Mouse (Mus musculus) activated CD4-positive, CD25-positive, alpha-beta regulatory T cell, adult 9 weeks (primary cell): Measurements from ENCODE around the gene Zfp735. TPM values are rescaled to one million over a fixed set of nuclear protein-coding genes. Genes with fewer than 3 reads are reported as not detected.

Experiments used
- polyA plus RNA-seq: library from polyadenylated mRNA; unstranded; fragments of 100-300 nt; shearing (Covaris generic); gene quantifications from one replicate; pipeline ENCODE4 v1.2.1, GENCODE M21; 2017

Gene Zfp735
- polyA plus RNA-seq, result not detected

GRCm38 (mm10) chr11:73688478-73688877 is at the start of gene Zfp735:
Gene Zfp735, plus strand, starts transcription at chr11:73688778.

Other genes with a start within 250 kb of the Zfp735 start
- 0.18 TPM for gene Olfr380, start 231.3 kb upstream of the Zfp735 start, polyA plus RNA-seq
- gene Olfr381, start 197.2 kb upstream of the Zfp735 start, polyA plus RNA-seq, result not detected
- not detected for gene Olfr382, start 171.6 kb upstream of the Zfp735 start, polyA plus RNA-seq
- gene Olfr385, start 95.8 kb upstream of the Zfp735 start, polyA plus RNA-seq, result not detected
- gene Olfr384, start 90.2 kb upstream of the Zfp735 start, polyA plus RNA-seq, result not detected
- gene Olfr389, start 91.9 kb downstream of the Zfp735 start, polyA plus RNA-seq, result not detected
- not detected for gene Olfr390, start 94.2 kb downstream of the Zfp735 start, polyA plus RNA-seq
- not detected for gene Olfr391-ps, start 114.3 kb downstream of the Zfp735 start, polyA plus RNA-seq
- gene Olfr392, start 128.3 kb downstream of the Zfp735 start, polyA plus RNA-seq, result not detected
- not detected for gene Olfr393, start 162.7 kb downstream of the Zfp735 start, polyA plus RNA-seq
- gene Olfr394, start 202.0 kb downstream of the Zfp735 start, polyA plus RNA-seq, result not detected
- not detected for gene Olfr395, start 220.5 kb downstream of the Zfp735 start, polyA plus RNA-seq
- not detected for gene Olfr23, start 247.9 kb downstream of the Zfp735 start, polyA plus RNA-seq